Mouse (Mus musculus) heart, embryonic 13.5 days (tissue): ENCODE data around the gene Abcc4. TPM values are rescaled to one million over a fixed set of nuclear protein-coding genes. Genes with fewer than 3 reads are reported as not detected.

Experiments used
- ATAC-seq: fragments of 200-750 bp; cut with Nextera tagmentation; 2 replicates; pipeline ENCODE4 v1.8.0; 2017; ENCODE audit warnings: moderate TSS enrichment; ENCODE audit not compliant: insufficient number of reproducible peaks, low FRiP score, low TSS enrichment; ENCODE audit errors: extremely low read depth
- H3K27ac ChIP-seq: fragments of 300-500 bp; sonication (generic); replicated peaks from 2 replicates; pipeline ENCODE4 v1.5.1; 2015; ENCODE audit warnings: moderate library complexity, mild to moderate bottlenecking, inconsistent platforms
- H3K27me3 ChIP-seq: fragments of 300-500 bp; sonication (generic); replicated peaks from 2 replicates; pipeline ENCODE4 v1.6.1; 2015; ENCODE audit warnings: mild to moderate bottlenecking, inconsistent platforms
- H3K36me3 ChIP-seq: fragments of 300-500 bp; sonication (generic); 2 replicates; pipeline ENCODE4 v1.6.1; 2015; ENCODE audit warnings: mild to moderate bottlenecking, inconsistent platforms
- H3K4me1 ChIP-seq: fragments of 300-500 bp; sonication (generic); 2 replicates; pipeline ENCODE4 v1.6.1; 2015; ENCODE audit warnings: inconsistent platforms
- H3K4me2 ChIP-seq: fragments of 300-500 bp; sonication (generic); 2 replicates; pipeline ENCODE4 v1.6.1; 2015; ENCODE audit warnings: inconsistent platforms, mild to moderate bottlenecking, moderate library complexity
- H3K4me3 ChIP-seq: fragments of 300-500 bp; sonication (generic); 2 replicates; pipeline ENCODE4 v1.5.1; 2015; ENCODE audit warnings: moderate library complexity, mild to moderate bottlenecking, inconsistent platforms
- H3K9ac ChIP-seq: fragments of 300-500 bp; sonication (generic); 2 replicates; pipeline ENCODE4 v1.6.1; 2015; ENCODE audit warnings: inconsistent platforms, mild to moderate bottlenecking, moderate library complexity
- H3K9me3 ChIP-seq: fragments of 300-500 bp; sonication (generic); 2 replicates; pipeline ENCODE4 v1.6.1; 2016; ENCODE audit warnings: inconsistent platforms
- WGBS: fragments of 180-500 bp; shearing (Covaris S2); methylation state at CpG from one replicate; pipeline ENCODE4 v1.1.7; 2015; ENCODE audit warnings: mixed read lengths; 5-methylcytosine and 5-hydroxymethylcytosine counted together
- polyA plus RNA-seq: library from polyadenylated mRNA; unstranded; fragments of >200 nt; fragmentation: Nextera tagmentation; extraction: Ambion mirVana; gene quantifications from 2 replicates; pipeline ENCODE4 v1.2.1, GENCODE M21; 2015

Abcc4 gene
- polyA plus RNA-seq, 1 experiment from 2014 or later = 1.8 TPM

GRCm38 (mm10) chr14:118709736-118710135 is 3.7 kb upstream of the Abcc4 start:
- Histone ChIP-seq H3K9me3 (no peaks in the 10 kb centered on the region), H3K27ac (peak overlapping the region; percentile 25), H3K4me1 (peaks cover 38% of the 10 kb centered on the region), H3K4me3 (no peak overlapping the region), H3K27me3 (peaks cover 38% of the 10 kb centered on the region), H3K36me3 (no peaks in the 10 kb centered on the region), H3K4me2 (peak overlapping the region; percentile 28), H3K9ac (no peak overlapping the region)
- peak; percentile 62; the same call in 1 of the 2 replicates for ATAC-seq
- 11% methylated on average over 11 of the region's 11 CpGs for WGBS

- WGBS = 92% methylated on average over 5 of the region's 5 CpGs
- H3K4me1 ChIP-seq = peaks cover 29% of the 10 kb centered on the region
Measured at GRCm38 (mm10) chr14:118708126-118708525, 2.1 kb upstream of the Abcc4 start.

GRCm38 (mm10) chr14:118706962-118707361 is 943 bp upstream of the Abcc4 start:
- peaks cover 48% of the 10 kb centered on the region for H3K27me3 ChIP-seq
- H3K4me2 ChIP-seq = peak overlapping the region; percentile 100
- no peak for ATAC-seq
- no peaks in the 10 kb centered on the region for H3K36me3 ChIP-seq
- peak overlapping the region; percentile 69 for H3K4me3 ChIP-seq
- peaks cover 25% of the 10 kb centered on the region for H3K4me1 ChIP-seq
- H3K27ac ChIP-seq = no peak overlapping the region
- peak overlapping the region; percentile 80; the same call in 1 of the 2 replicates for H3K9ac ChIP-seq
- 87% methylated on average over 11 of the region's 11 CpGs for WGBS
- no peaks in the 10 kb centered on the region for H3K9me3 ChIP-seq

More at GRCm38 (mm10) chr14:118708126-118708525, 2.1 kb upstream of the Abcc4 start:
- H3K9me3 ChIP-seq = no peaks in the 10 kb centered on the region
- H3K4me3 ChIP-seq = no peak overlapping the region
- H3K27ac ChIP-seq = no peak overlapping the region
- peaks cover 54% of the 10 kb centered on the region for H3K27me3 ChIP-seq
- no peaks in the 10 kb centered on the region for H3K36me3 ChIP-seq
- no peak overlapping the region for H3K4me2 ChIP-seq
- no peak for ATAC-seq
- H3K9ac ChIP-seq = no peak overlapping the region

- Histone ChIP-seq H3K4me1 (peaks cover 25% of the 10 kb centered on the region), H3K36me3 (no peaks in the 10 kb centered on the region), H3K9ac (peak overlapping the region; percentile 80), H3K27me3 (peaks cover 43% of the 10 kb centered on the region), H3K4me2 (peak overlapping the region; percentile 100), H3K4me3 (peak overlapping the region; percentile 69), H3K9me3 (no peaks in the 10 kb centered on the region), H3K27ac (no peak overlapping the region)
- ATAC-seq = no peak
- WGBS = under 1% methylated on average over 10 of the region's 10 CpGs
Measured at GRCm38 (mm10) chr14:118705465-118705807, 583 bp downstream of the Abcc4 start.

GRCm38 (mm10) chr14:118703363-118703762 is 2.7 kb downstream of the Abcc4 start:
- H3K27ac ChIP-seq = no peak overlapping the region
- peaks cover 43% of the 10 kb centered on the region for H3K27me3 ChIP-seq
- H3K4me2 ChIP-seq = no peak overlapping the region
- ATAC-seq = no peak
- H3K9ac ChIP-seq = no peak overlapping the region
- no peaks in the 10 kb centered on the region for H3K9me3 ChIP-seq
- H3K4me3 ChIP-seq = no peak overlapping the region
- WGBS = 77% methylated on average over 9 of the region's 9 CpGs
- peaks cover 11% of the 10 kb centered on the region for H3K4me1 ChIP-seq
- no peaks in the 10 kb centered on the region for H3K36me3 ChIP-seq

- WGBS = 50% methylated on average over 7 of the region's 7 CpGs
- Histone ChIP-seq H3K4me3 (no peak overlapping the region), H3K4me1 (peaks cover 11% of the 10 kb centered on the region), H3K4me2 (no peak overlapping the region), H3K36me3 (no peaks in the 10 kb centered on the region), H3K9me3 (no peaks in the 10 kb centered on the region), H3K27ac (no peak overlapping the region), H3K27me3 (peaks cover 40% of the 10 kb centered on the region), H3K9ac (no peak overlapping the region)
- no peak for ATAC-seq
Measured at GRCm38 (mm10) chr14:118701991-118702608, 3.9 kb downstream of the Abcc4 start.

GRCm38 (mm10) chr14:118700576-118700975 is 5.4 kb downstream of the Abcc4 start:
- Histone ChIP-seq H3K4me3 (no peak overlapping the region), H3K9me3 (no peaks in the 10 kb centered on the region), H3K27me3 (peaks cover 27% of the 10 kb centered on the region), H3K4me2 (no peak overlapping the region), H3K4me1 (peaks cover 4% of the 10 kb centered on the region), H3K36me3 (no peaks in the 10 kb centered on the region), H3K27ac (no peak overlapping the region), H3K9ac (no peak overlapping the region)
- 63% methylated on average over 7 of the region's 7 CpGs for WGBS
- no peak for ATAC-seq

GRCm38 (mm10) chr14:118699963-118700362 is 6.1 kb downstream of the Abcc4 start:
- WGBS = 70% methylated on average over 5 of the region's 5 CpGs
- H3K9me3 ChIP-seq = no peaks in the 10 kb centered on the region
- no peaks in the 10 kb centered on the region for H3K36me3 ChIP-seq
- H3K4me1 ChIP-seq = no peaks in the 10 kb centered on the region
- H3K9ac ChIP-seq = no peak overlapping the region
- no peak for ATAC-seq
- peaks cover 21% of the 10 kb centered on the region for H3K27me3 ChIP-seq
- H3K27ac ChIP-seq = no peak overlapping the region
- no peak overlapping the region for H3K4me2 ChIP-seq
- no peak overlapping the region for H3K4me3 ChIP-seq

- no peak overlapping the region for H3K4me2 ChIP-seq
- H3K4me3 ChIP-seq = no peak overlapping the region
- no peaks in the 10 kb centered on the region for H3K9me3 ChIP-seq
- WGBS = 84% methylated on average over 10 of the region's 10 CpGs
- H3K9ac ChIP-seq = no peak overlapping the region
- H3K27me3 ChIP-seq = peaks cover 16% of the 10 kb centered on the region
- H3K27ac ChIP-seq = no peak overlapping the region
- ATAC-seq = no peak
- no peaks in the 10 kb centered on the region for H3K36me3 ChIP-seq
- H3K4me1 ChIP-seq = no peaks in the 10 kb centered on the region
Measured at GRCm38 (mm10) chr14:118699508-118699907, 6.5 kb downstream of the Abcc4 start.

- WGBS = 87% methylated on average over 16 of the region's 16 CpGs
- H3K4me3 ChIP-seq = no peak overlapping the region
Measured at GRCm38 (mm10) chr14:118696556-118697289, 9.3 kb downstream of the Abcc4 start.

GRCm38 (mm10) chr14:118695866-118696265 is 10.2 kb downstream of the Abcc4 start:
- no peak for ATAC-seq
- Histone ChIP-seq H3K9me3 (no peaks in the 10 kb centered on the region), H3K27ac (no peak overlapping the region), H3K4me2 (no peak overlapping the region), H3K4me1 (no peaks in the 10 kb centered on the region), H3K36me3 (no peaks in the 10 kb centered on the region), H3K4me3 (no peak overlapping the region), H3K9ac (no peak overlapping the region), H3K27me3 (no peaks in the 10 kb centered on the region)
- WGBS = 83% methylated on average over 11 of the region's 11 CpGs

More at GRCm38 (mm10) chr14:118696556-118697289, 9.3 kb downstream of the Abcc4 start:
- Histone ChIP-seq H3K4me2 (no peak overlapping the region), H3K9me3 (no peaks in the 10 kb centered on the region), H3K27ac (no peak overlapping the region), H3K4me1 (no peaks in the 10 kb centered on the region), H3K27me3 (no peaks in the 10 kb centered on the region), H3K9ac (no peak overlapping the region), H3K36me3 (no peaks in the 10 kb centered on the region)
- no peak for ATAC-seq

- Histone ChIP-seq H3K27ac (no peak overlapping the region), H3K27me3 (no peaks in the 10 kb centered on the region), H3K4me1 (no peaks in the 10 kb centered on the region), H3K4me2 (no peak overlapping the region), H3K36me3 (no peaks in the 10 kb centered on the region), H3K9ac (no peak overlapping the region), H3K9me3 (no peaks in the 10 kb centered on the region), H3K4me3 (no peak overlapping the region)
- 80% methylated on average over 7 of the region's 7 CpGs for WGBS
- ATAC-seq = no peak
Measured at GRCm38 (mm10) chr14:118694321-118694720, 11.7 kb downstream of the Abcc4 start.
